Mouse (Mus musculus) heart, adult 8-10 months (tissue): Measurements from ENCODE around the gene Sstr2. TPM values are rescaled to one million over a fixed set of nuclear protein-coding genes. Genes with fewer than 3 reads are reported as not detected.
A peak's percentile ranks its signal among the peaks of the same experiment; 100 is the strongest.

Experiments used
- DNase-seq: peaks from one replicate; pipeline ENCODE4 v3.0.0; 2022; ENCODE audit warnings: low spot score
- total RNA-seq, 4 experiments: library from RNA; stranded (reverse); gene quantifications; 2 replicates each; pipeline ENCODE4 v1.2.4; 2022

The Sstr2 gene
- total RNA-seq, 4 experiments from 2014 or later = not detected

GRCm38 (mm10) chr11:113619420-113620080 is 408 bp downstream of the Sstr2 start:
- no peak for DNase-seq

- DNase-seq = no peak
Measured at GRCm38 (mm10) chr11:113621001-113621400, 1.9 kb downstream of the Sstr2 start.

- no peak for DNase-seq
Measured at GRCm38 (mm10) chr11:113622028-113622427, 2.9 kb downstream of the Sstr2 start.

GRCm38 (mm10) chr11:113625437-113625836 is 6.3 kb downstream of the Sstr2 start:
- no peak for DNase-seq

- DNase-seq = no peak
Measured at GRCm38 (mm10) chr11:113627785-113628184, 8.6 kb downstream of the Sstr2 start.

- DNase-seq = no peak
Measured at GRCm38 (mm10) chr11:113630642-113631041, 11.5 kb downstream of the Sstr2 start.

GRCm38 (mm10) chr11:113631302-113631701 is 12.2 kb downstream of the Sstr2 start:
- DNase-seq = no peak

GRCm38 (mm10) chr11:113631862-113632261 is 12.7 kb downstream of the Sstr2 start:
- no peak for DNase-seq

GRCm38 (mm10) chr11:113632303-113632702 is 13.2 kb downstream of the Sstr2 start:
- no peak for DNase-seq

- no peak for DNase-seq
Measured at GRCm38 (mm10) chr11:113633398-113633797, 14.3 kb downstream of the Sstr2 start.

GRCm38 (mm10) chr11:113634699-113635121 is 15.6 kb downstream of the Sstr2 start:
- no peak for DNase-seq

- no peak for DNase-seq
Measured at GRCm38 (mm10) chr11:113638680-113639079, 19.5 kb downstream of the Sstr2 start.

GRCm38 (mm10) chr11:113645181-113645580 is 26.0 kb downstream of the Sstr2 start:
- DNase-seq = no peak

- peak; percentile 67 for DNase-seq
Measured at GRCm38 (mm10) chr11:113648152-113648551, 29.0 kb downstream of the Sstr2 start.

- peak; percentile 36 for DNase-seq
Measured at GRCm38 (mm10) chr11:113648690-113649352, 29.7 kb downstream of the Sstr2 start, which contains the start of gene Cog1. TSS of gene Cog1 (plus strand) at chr11:113649169.

GRCm38 (mm10) chr11:113649353-113650210 is 30.4 kb downstream of the Sstr2 start, which contains the start of gene Slc39a11:
TSS of gene Slc39a11 (minus strand) at chr11:113650079.
- peak; percentile 39 for DNase-seq

- no peak for DNase-seq
Measured at GRCm38 (mm10) chr11:113651206-113651906, 32.2 kb downstream of the Sstr2 start.

- no peak for DNase-seq
Measured at GRCm38 (mm10) chr11:113651907-113652273, 32.7 kb downstream of the Sstr2 start.

- DNase-seq = no peak
Measured at GRCm38 (mm10) chr11:113652516-113652915, 33.4 kb downstream of the Sstr2 start.

- no peak for DNase-seq
Measured at GRCm38 (mm10) chr11:113654105-113654504, 35.0 kb downstream of the Sstr2 start.

- no peak for DNase-seq
Measured at GRCm38 (mm10) chr11:113654561-113655270, 35.6 kb downstream of the Sstr2 start.
